Mouse (Mus musculus) mature B cell (primary cell): ENCODE measurements around the gene Enthd1.

ENCODE experiments used
- in situ Hi-C: fragments of 300-500 bp; cut with MboI; formaldehyde crosslinking; loops from 2 replicates; pipeline ENCODE4 v1.14.3; 2019

Enthd1 gene

DNA sequence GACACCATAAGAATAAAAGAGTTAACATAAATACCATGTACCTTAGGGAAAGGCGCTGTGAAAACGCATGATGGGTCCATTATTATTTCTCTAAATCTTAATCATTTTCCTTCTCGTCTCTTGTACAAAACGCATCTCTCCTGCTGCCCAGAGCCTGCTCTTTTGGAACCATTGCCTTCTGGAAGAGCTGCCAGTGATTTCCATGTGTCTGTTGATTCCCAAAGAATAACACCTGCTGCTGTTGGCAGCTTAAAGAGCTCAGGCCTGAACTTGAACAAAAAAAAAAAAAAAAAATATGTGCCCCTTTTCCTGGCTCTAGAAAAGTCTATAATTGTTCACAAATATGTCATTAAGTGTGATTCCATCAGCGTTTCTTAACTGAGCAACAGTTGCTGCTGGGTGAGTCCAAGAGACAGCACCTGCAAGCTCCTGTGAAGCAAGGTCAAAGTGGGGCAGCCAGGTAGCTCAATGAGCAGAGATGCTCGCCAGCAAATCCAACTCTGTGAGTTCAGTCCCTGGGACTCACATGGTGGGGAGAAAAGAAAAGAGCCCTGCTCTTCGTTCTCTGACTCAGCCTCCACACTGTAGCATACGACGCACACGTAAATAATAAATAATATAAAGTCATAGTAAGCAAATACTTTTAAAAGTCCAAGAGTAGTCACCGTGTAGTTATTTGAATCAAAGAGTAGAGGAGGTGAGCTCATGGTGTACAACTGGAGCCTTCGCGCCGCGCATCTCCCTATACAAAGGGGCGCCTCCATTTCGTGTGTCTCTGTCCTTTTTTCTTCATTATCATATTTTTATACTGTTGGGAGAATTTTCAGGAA lies 9.5 kb upstream of the Enthd1 start:
- in situ Hi-C loops: no loop called here

DNA sequence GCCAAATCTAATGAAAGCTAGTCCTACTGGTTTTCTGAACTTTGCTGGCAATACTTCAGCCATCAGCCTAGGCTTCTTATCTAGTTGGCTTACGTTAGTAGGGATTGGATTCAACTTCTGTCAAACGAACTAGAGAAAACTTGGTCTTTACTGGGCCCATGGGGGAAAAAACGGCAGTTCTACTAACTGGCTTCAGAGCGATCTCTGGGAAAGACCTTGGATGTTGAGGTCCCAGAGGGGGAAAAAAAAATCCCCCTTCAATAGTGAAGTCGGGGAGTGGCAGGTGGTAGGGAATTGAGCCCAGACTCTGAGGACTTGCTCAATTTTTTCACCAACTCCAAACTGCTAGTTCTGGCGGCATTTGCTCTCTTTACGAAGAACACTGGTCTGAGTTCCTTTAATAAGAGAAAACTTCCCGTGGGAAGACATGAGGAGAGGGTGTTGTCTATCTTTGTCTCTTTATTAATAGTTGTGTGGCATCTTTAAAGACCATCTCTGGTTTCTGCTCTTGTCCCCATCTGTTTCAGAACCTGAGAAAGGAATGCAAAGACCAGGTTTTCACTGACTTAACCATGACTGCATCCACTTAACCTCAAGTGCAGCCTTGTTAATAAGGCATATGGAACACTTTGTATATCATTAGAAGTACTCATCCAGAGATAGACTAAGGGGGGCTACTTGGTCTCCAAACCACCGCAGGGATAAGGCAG lies 8.0 kb upstream of the Enthd1 start:
- in situ Hi-C loops: no loop called here

DNA sequence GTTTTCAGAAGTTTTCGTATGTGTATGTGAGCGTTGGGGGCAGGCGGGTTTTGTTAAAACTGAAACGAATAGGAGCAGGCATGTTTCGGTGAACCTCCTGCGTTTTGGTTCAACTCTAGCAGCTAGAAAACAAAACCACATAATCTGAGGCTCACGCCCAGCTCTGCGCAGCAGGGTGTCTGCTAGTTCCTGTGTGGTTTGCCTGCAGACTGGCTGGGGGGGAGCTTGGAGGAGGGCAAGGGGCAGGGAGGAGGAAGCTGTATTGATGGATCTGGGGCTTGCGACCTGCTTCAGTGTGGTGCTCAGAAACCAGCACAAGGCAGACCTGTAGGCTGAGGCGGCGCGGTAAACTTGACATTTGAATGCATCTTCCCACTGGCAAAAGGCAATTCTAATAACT lies 7.3 kb upstream of the Enthd1 start, which contains the start of gene Grap2:
Gene Grap2, plus strand, starts transcription at position 304 of the 400 bp plus-strand sequence.
- in situ Hi-C loops: no loop called here

DNA sequence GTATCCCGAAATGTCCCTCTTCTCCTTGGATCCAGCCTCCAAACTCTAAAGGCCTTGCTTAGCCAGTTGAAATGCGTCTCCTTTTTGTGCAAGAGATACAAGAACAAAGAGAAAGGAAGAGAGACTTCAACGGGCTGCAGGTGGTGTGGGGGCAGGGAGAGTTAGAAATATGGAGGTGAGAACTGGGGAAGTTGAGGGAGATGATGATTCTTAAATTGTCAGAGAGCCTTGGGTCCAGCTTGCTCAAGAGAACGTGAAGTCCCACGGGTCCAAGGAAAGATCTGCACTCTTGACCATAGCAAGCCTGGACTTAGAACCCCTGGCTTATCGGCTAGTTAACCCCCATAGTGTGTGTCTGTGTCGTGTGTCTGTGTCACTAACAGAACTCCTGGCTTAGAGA lies 6.7 kb upstream of the Enthd1 start:
- in situ Hi-C loops: no loop called here

DNA sequence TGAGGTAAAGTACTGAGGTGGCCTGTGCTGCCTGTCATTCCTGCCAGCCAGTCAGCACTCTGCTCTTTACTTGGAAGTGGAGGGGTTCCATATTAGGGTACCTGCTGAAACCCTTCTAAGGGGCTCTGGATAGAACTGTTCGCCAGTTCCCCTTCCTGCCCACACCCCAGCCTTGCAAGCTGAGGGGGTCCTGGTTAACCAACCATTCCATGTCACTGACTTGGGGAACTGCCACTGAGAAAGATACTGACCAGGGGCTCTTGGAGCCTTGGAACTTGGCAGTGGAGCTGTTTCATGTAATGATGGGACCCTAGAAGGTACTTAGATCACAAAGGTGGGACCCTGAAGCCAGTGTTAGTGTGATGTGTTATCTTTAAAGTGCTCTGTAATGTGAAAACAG lies 5.3 kb upstream of the Enthd1 start:
- in situ Hi-C loops: no loop called here

DNA sequence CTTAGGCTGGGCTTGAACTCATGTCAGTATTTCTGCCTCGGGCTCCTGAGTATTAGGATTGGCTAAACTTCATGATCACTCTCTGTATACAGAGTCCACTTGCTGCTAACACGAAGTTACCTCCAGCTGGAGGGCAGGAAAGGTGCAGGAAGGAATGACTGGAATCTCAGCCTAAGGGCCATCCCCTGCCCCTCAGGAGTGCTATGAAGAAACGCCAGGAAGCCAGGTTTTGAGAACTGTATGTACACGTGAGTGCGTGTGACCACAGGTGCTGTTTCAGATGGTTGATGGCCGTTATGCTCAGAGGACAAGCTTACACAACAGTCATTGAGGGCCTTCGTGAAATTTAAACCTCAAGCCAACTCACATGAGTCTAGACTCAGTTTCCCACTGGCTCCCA lies 4.2 kb upstream of the Enthd1 start:
- in situ Hi-C loops: loop anchor here (5.0 kb wide), 1 partner anchor 43 kb away; no protein-coding TSS in a partner anchor

DNA sequence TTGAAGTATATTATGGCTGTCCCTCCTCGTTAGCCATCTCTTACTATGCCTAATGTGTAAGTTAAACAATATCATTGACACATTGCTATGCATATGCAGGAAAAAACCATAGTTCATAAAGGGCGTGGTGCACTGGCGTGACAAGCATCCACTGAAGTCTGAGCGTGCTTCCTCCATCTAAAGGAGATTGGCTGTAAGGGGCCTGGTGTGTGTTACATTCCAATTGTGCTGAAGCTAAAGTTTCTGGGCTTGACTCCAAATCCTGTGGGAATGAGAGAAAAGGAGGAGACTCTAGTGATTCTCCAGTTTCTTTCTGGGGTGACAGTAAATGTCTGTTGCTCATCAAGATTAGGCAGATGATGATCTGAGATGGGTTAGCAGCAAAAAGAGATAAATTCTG lies 2.8 kb upstream of the Enthd1 start:
- in situ Hi-C loops: loop anchor here (5.0 kb wide), 1 partner anchor 45 kb away; no protein-coding TSS in a partner anchor

DNA sequence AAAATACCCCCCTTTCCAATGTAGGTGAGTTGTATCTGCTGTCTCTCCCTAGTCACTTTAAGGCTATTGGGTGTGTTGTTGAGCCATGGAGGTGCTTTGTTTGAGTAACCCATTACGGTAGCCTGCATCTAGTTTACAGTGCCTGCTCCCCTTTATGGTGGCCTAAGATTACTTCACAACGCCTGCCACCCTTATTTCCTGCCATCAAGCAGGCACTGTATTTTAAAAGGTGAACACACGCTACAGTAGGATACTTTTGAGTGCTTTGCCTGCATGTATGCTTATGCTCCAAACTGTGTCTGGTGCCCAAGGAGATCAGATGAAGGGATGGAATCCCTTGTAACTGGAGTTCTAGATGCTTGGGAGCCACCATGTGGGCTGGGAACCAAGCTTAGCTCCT lies 2.2 kb upstream of the Enthd1 start:
- in situ Hi-C loops: loop anchor here (5.0 kb wide), 1 partner anchor 45 kb away; no protein-coding TSS in a partner anchor

DNA sequence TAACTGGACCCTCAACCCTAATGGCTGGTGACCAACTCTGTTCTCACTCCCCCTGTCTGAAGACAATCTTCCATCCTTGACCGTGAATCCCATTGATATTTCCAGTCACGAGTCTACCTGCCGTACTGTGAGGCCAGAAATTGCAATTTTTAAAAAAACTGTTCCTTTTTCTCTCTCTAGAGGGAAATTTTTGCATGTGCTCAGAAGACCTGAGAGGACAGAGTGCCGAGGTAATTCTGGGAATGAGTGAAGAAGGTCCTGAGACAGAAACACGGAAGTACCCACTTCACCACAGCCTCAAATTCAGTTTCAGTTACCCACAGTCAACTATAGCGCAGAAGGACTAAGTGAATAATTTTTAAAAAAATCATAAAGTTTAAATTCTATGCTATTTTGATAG lies 1.7 kb upstream of the Enthd1 start:
- in situ Hi-C loops: loop anchor here (5.0 kb wide), 1 partner anchor 46 kb away; no protein-coding TSS in a partner anchor

DNA sequence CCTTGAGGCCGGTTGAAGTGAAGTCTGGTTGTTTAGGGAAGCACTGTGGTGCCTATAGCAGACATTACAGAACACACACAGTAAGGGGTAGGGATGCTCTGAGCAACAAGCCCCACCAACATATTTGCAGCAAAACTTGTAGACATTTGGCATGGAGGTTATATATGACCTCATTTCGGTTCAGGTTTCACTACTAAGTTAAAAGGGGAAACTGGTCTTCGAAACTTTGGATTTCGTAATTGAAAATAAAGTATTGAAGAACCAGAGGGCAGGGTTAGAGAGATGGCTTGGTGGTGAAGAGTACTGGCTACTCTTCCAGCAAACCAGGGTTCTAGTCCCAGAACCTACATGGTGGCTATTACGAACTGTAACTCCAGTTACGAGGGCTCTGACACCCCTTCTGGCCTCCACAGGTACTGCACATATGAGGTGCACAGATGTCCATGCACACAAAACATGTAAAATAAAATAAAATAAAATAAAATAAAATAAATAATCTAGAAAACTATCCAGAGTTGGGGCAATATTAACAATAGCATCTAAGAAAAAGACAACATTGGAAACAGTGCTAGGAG lies 1.2 kb downstream of the Enthd1 start:
- in situ Hi-C loops: no loop called here

DNA sequence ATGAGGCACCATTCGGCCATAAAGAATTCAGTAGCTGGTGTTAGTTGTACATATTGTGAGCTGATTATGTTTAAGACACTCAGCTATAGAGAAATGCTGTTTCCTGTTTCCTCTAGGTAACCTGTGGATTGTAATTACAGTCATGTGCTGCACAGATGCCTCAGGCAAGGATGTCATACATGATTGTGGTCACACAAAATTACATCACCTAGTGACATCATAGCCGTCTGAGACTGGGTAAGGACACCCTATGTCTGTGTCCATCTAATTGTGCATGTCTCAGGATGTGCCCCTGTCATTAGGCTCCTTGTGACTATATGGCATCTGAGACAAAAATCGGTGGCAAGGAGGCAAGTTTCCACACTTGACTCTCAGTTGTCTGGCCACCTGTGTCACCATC lies 2.5 kb downstream of the Enthd1 start:
- in situ Hi-C loops: no loop called here

DNA sequence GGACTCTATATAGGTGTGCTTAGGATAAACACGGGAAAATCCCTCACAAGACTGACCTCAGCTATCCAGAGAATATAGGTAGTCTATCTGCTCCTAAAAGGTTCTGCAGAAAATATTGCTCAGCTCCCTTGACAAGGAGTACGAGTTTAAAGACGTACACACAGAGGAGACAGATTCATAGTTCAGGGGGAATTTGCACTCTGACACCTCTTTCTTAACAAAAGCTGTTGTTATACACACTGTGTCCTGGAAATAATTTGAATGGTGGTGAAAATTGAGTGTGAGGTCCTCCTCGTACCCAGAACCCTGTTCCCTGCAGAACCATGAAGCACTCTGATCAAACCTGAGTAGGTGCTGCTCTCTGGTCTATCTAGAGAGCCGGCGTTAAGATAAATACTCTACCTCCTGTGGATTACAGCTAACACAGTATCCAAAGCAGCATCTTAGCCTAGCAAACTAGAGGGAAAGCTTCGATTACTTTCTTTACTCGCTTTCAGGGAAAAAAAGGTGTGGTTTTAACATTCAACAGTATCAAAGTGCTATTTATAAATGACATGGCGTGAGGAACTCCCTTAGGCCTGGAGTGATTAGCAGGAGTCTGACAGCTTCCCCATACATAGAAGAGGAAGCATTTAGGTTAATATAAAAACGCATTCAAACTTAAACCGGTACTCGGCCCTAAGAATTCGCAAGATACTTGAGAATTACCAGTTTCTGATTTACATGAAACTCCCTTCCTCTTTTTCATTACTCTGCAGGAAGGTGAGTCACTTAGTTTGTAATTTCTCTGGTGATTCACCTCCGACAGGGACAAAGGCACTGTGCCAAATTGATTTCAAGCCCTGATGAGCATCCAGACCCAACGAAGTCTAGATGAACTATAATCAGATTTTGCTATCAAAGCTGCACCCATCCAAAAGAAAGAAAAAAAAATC lies 4.0 kb downstream of the Enthd1 start:
- in situ Hi-C loops: no loop called here

DNA sequence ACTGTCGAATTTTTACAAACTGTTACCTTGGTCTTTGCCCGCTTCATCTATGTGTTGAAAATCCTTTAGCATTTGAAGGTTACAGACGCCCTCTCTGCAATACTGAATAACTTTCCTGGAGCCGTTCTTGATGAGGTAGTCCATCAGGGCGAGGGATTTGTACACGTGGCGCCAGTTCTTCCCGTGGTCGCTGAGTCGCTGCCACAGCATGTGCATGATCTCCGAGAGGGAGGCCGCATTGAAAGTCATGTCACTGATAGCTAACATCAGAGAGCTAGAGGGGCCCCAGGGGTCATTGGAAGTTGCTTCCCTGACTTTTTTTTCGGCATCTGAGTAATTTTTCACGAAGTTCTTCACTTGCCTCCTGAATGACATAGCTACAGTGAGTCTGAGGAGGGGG lies 5.0 kb downstream of the Enthd1 start:
- in situ Hi-C loops: no loop called here

DNA sequence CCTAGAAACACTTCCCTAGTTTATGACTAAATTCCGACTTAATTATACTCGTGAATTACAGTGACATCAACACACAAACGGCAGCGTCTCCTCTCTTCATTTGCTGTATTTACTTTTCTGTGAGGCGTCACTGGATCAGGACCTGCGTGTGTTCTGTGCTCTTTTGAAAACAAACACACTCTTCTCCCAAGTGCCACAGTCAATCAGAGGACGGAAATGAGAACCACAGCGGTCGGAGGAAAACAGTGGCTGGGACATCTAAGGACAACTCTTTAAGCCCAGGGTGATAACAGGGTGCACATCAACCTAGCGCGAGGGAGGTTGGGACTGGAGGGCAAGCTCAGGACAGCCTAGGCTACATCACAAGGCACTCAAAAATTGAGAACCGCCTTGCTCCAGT lies 5.4 kb downstream of the Enthd1 start:
- in situ Hi-C loops: no loop called here

DNA sequence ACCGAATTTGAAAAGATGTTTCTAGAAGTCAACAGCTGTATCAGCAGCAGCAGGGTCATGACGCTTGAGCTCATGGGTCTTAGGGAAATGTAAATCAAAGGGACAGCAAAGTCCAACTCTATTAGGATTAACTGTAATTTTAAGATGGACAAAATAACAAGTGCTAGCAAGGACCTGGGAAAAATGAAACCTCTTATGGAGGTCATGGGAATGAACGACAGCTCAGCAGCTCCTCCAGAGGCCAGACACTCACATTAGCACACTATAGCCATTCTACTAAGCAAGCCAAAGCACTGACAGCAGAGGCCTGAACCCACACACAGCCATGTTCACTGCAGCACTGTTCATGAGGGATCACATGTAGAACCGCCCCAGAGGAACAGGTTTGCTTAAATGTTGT lies 7.2 kb downstream of the Enthd1 start:
- in situ Hi-C loops: no loop called here

DNA sequence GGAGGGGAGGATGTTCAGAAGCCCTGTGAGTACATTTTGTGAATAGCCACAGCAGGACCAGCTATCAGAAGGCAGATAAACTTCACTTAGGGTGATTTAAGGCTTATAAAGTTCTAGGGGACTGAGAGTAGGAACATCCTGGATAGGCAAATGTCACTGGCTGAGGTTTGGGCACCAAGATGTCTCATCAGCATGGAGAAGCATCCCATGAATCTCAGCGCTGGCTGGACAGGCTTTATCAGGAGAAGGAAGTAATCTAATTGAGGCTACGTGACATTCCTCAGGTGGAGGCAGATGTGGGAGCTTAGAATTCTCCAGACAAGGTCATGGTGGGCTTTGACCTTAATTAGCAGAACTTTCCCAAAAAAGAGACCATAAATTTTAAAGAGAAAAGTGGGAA lies 8.9 kb downstream of the Enthd1 start:
- in situ Hi-C loops: no loop called here

DNA sequence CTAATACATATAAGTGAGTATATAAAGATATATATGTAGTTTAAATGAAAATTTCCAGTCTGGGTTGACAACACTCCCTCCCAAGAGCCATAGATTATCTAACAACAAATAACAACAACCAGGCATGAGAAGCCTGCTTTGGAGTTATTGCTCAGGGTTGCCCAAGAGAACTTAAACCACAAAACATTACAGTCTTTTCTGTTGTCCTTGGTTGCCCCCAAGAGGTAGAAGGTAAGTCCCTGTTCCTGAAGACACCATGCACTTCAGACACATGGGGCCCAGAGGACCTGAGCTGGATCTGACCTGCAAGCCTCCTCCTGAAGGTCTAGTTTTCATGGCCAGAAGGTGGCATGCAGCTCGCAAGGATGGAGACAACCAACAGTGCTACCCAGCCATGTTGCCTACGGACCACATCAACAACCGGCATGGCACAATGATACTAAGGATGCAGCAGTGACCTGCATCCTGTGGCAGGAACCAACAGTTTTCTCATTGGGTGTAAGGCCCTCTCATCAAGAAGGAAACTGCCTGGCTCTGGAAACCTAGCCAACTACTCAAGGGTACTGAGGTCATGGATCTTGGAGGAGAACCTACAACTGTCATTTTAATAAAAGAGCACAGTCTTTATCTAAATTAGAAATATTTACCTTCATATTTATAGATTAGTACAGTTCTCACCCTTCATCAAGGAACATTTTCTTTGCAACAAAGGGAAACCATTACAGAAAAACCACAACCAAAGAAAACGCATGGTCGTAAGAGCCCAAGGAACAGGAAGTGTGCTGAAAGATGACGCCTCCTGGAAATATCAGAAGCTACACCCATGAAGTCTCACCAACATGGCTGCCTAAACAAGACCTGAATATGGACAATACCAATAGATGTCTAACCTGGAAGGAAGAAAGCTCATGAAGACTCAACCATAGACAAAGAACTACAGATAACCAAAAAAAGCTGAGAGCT lies 9.8 kb downstream of the Enthd1 start:
- in situ Hi-C loops: no loop called here

DNA sequence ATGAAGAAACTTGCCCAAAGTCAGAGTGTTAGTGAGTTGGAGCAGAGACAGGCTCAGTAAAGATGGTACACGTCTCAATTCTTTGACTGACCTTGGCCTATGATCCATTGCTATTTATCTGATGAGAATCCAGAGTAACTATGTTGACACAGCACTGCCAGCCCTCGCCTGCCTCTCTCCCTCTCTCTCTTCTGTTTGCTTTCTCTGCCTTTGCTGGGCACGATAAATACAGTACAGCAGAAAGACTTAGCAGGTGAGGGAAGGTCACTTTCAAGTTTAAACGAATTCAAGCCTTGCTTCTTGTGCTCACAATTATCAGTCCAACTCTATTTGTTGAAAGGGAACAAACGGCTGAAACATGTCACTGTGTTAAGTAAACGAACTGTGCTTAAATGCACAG lies 19.5 kb downstream of the Enthd1 start:
- in situ Hi-C loops: no loop called here

DNA sequence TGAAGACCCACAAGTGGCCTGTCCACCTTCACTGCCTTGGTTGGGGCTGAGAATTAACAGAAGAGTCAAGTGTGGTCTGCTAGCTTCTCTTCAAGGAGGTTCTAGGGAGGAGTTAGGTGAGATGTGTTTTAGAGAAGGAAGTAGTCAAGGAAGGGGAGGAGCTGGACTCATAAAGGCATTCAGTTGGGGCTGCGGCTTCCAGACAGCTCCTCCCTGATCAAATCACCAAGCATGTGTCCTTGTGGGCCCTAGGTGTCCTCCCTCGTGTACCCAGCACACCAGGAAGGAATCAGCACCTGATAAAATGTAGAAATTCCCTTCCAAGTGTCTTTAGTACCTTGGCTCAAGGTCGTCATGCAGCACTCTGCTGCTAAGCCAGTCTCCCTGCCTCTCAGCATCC lies 20.8 kb downstream of the Enthd1 start:
- in situ Hi-C loops: no loop called here

DNA sequence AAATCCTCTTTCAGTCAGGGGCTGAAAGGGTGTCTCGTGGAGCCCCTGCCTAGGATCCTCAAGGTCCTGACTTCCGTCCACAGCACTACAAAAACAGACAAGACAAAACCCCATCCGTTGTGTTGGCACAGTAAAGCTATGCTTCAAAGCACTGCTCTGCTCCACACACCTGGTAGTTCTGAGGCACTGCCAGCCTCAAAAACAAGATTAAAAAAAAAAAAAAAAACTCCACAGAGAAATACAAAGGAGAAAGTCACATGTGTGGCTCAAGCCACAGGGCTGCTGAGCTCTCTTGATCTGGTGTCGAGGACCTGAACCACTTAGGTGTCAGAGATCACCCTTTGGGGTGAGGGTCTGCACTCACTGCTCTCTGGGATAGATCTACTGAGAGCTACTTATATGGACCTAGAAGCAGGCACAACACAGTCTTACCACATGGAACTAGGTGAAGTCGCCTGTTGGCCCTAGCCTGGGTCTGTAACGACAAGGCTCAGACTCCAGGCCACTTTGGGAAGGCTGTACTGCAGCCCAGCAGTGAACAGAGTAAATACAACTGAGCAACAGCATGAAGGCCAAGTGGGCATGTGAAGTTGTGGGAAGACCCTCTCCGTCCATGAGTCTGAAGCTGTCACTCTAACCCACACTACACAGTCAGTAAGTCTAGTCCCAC lies 26.1 kb downstream of the Enthd1 start:
- in situ Hi-C loops: no loop called here
